Mouse (Mus musculus) megakaryocyte, embryonic 14.5 days (primary cell): ENCODE data around the gene Kcnh3.

ENCODE experiments used
- FLI1 ChIP-seq: IDR thresholded peaks from 2 replicates; pipeline ENCODE4 v1.6.1; 2012; ENCODE audit warnings: low read length, inconsistent platforms, mixed read lengths
- GATA1 ChIP-seq: IDR thresholded peaks from 3 replicates; pipeline ENCODE4 v1.6.1; 2012; ENCODE audit warnings: mixed read lengths, low read length, inconsistent platforms, borderline replicate concordance

DNA sequence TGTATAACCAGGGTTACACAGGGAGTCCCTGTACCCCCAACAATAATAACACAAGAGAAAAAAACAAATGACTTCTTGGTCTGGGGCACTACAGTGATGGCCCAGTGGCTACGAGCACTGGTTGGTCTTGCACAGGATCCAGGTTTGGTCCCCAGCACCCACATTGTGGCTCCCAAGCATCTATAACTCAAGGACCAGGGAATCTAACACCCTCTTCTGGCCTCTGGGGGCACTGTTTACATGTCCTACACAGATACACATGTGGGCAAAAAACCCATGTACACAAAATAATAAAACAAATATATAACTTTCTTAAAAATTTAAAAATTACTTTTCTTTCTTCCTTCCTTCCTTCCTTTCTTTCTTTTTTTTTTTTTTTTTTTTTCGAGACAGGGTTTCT is 45.0 kb upstream of the Kcnh3 start:
- TF ChIP-seq GATA1 (no peak), FLI1 (no peak)
